Mouse (Mus musculus) effector memory CD4-positive, alpha-beta T cell, adult 7 months (primary cell): Measurements from ENCODE around the gene Asxl1. TPM values are rescaled to one million over a fixed set of nuclear protein-coding genes. Genes with fewer than 3 reads are reported as not detected.

Experiments
- polyA plus RNA-seq: library from polyadenylated mRNA; unstranded; fragments of 100-300 nt; shearing (Covaris generic); gene quantifications from one replicate; pipeline ENCODE4 v1.2.1, GENCODE M21; 2017

The Asxl1 gene
- polyA plus RNA-seq: 38.9 TPM

DNA sequence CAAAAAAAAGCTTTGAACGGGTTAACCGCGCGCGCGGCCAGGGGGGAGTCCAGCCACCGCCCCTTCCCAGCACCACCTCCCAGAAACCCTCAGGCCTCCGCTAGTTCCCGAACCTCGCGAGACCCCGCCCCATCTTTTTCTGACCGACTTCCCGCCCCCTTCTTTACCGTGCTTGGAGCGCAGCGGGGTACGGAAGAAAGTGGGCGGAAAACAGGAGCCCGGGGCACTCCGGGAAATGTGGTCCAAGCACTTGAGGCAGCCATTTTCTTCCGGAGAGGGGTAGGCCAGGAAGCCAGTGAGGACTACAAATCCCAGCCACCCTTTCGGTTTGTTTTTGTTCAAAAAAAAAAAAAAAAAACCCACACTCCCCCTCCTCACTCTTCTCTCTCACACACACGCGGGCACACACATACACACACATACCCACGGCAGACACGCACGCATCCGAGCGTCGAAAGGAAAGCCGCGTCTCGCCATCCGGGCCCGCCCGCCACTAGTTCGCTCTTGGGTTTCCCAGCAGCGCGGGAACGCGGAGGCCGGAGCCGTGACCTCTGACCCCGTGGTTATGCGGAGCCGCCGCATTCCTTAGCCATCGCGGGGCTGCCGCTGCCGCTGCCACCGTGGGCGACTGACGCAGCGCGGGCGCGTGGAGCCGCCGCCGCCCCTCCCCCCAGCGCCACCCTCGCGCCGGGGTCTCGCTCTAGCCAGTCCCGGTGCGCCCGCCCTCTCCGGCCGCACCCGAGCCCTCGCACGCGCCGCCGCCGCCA, at the start of gene Asxl1:
Gene Asxl1, plus strand, starts transcription at position 376 of the 767 bp plus-strand sequence.

Other genes with a start within 250 kb of the Asxl1 start
- gene Hck, start 237.4 kb upstream of the Asxl1 start, polyA plus RNA-seq: not detected
- gene Tm9sf4, start 184.5 kb upstream of the Asxl1 start, polyA plus RNA-seq: 47.9 TPM
- 5.7 TPM for gene Tspyl3, start 120.4 kb upstream of the Asxl1 start, polyA plus RNA-seq
- 12.5 TPM for gene Plagl2, start 104.4 kb upstream of the Asxl1 start, polyA plus RNA-seq
- gene Pofut1, start 104.3 kb upstream of the Asxl1 start, polyA plus RNA-seq: 6.1 TPM
- gene Kif3b, start 54.4 kb upstream of the Asxl1 start, polyA plus RNA-seq: 7.1 TPM
- gene 4930404H24Rik, start 147.0 kb downstream of the Asxl1 start, polyA plus RNA-seq: not detected
- gene Nol4l, start 184.1 kb downstream of the Asxl1 start, polyA plus RNA-seq: 1.8 TPM